Mouse (Mus musculus): ENCODE measurements around the gene S100a9.

DNA sequence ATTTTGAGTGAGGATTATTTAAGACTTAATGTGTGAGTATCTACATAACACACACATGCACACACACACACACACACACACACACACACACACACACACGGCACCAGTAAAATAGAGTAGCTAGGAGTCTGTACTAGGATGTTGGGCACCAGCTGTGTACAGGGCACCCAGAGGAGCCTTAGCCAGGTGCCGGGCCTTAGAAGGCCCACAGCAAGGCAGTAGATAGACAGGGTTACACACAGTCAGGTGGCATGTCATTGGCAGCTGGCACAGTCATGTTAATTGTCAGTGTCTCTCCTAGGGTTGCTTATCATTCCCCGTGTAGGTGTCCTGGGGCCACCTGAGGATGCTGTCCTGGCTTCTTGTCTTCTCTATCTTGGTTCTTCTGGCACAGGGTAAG lies 31.1 kb upstream of the S100a9 start, which contains the start of gene Pglyrp4:
- TF ChIP-seq POLR2A (IDR thresholded peaks at IDR 0.05; ENCODE audit: borderline replicate concordance, extremely low read depth, insufficient read depth, insufficient read length, poor library complexity, severe bottlenecking) (no peak), CTCF (IDR thresholded peaks at IDR 0.05; ENCODE audit: borderline replicate concordance, extremely low read depth, insufficient read depth, insufficient read length) (no peak)
